Mouse (Mus musculus) intestine, postnatal 0 days (tissue): ENCODE results near the gene Ptprr. TPM values are rescaled to one million over a fixed set of nuclear protein-coding genes. Genes with fewer than 3 reads are reported as not detected.

ENCODE experiments used
- ATAC-seq: fragments of 200-750 bp; cut with Nextera tagmentation; 2 replicates; pipeline ENCODE4 v1.8.0; 2017; ENCODE audit warnings: mild to moderate bottlenecking, moderate TSS enrichment, moderate library complexity
- H3K27ac ChIP-seq: fragments of 300-500 bp; sonication (generic); 2 replicates; pipeline ENCODE4 v1.5.1; 2014; ENCODE audit warnings: mild to moderate bottlenecking, low read depth, low read length, moderate library complexity
- H3K27me3 ChIP-seq: fragments of 300-500 bp; sonication (generic); replicated peaks from 2 replicates; pipeline ENCODE4 v1.6.1; 2014; ENCODE audit warnings: low read length, mixed read lengths; ENCODE audit not compliant: control insufficient read depth, insufficient read depth
- H3K36me3 ChIP-seq: fragments of 300-500 bp; sonication (generic); 2 replicates; pipeline ENCODE4 v1.6.1; 2014; ENCODE audit warnings: mild to moderate bottlenecking, moderate library complexity; ENCODE audit not compliant: control insufficient read depth, insufficient read depth
- H3K4me1 ChIP-seq: fragments of 300-500 bp; sonication (generic); replicated peaks from 2 replicates; pipeline ENCODE4 v1.6.1; 2014; ENCODE audit warnings: antibody characterized with exemption, low read length, mixed read lengths; ENCODE audit not compliant: control insufficient read depth, insufficient read depth
- H3K4me2 ChIP-seq: fragments of 300-500 bp; sonication (generic); replicated peaks from 2 replicates; pipeline ENCODE4 v1.6.1; 2014; ENCODE audit warnings: low read depth, mild to moderate bottlenecking, moderate library complexity
- H3K4me3 ChIP-seq: fragments of 300-500 bp; sonication (generic); 2 replicates; pipeline ENCODE4 v1.5.1; 2014; ENCODE audit warnings: low read depth, low read length
- H3K9ac ChIP-seq: fragments of 300-500 bp; sonication (generic); 2 replicates; pipeline ENCODE4 v1.6.1; 2014; ENCODE audit warnings: mild to moderate bottlenecking, low read depth, low read length
- H3K9me3 ChIP-seq: fragments of 300-500 bp; sonication (generic); 2 replicates; pipeline ENCODE4 v1.6.1; 2016; ENCODE audit warnings: mixed run types; ENCODE audit not compliant: control insufficient read depth
- CTCF ChIP-seq: sonication (generic); IDR thresholded peaks from 2 replicates; pipeline ENCODE4 v1.5.1; 2016; ENCODE audit warnings: low read depth, mild to moderate bottlenecking, control low read depth, antibody characterized with exemption, moderate library complexity
- WGBS: fragments of 180-500 bp; shearing (Covaris S2); extraction: QIAGEN DNeasy Blood & Tissue Kit; methylation state at CpG from one replicate; pipeline ENCODE4 v1.1.7; 2014; 5-methylcytosine and 5-hydroxymethylcytosine counted together
- polyA plus RNA-seq: library from polyadenylated mRNA; unstranded; fragments of >200 nt; fragmentation: Nextera tagmentation; extraction: Ambion mirVana; gene quantifications from 2 replicates; pipeline ENCODE4 v1.2.1, GENCODE M21; 2015

Ptprr gene
- polyA plus RNA-seq, 1 experiment from 2014 or later, result 7.5 TPM

- H3K36me3 ChIP-seq, result no peaks in the 10 kb centered on the region
- ATAC-seq, result no peak
- no peaks in the 10 kb centered on the region for H3K27me3 ChIP-seq
- no peak for TF ChIP-seq CTCF
- H3K4me1 ChIP-seq, result no peaks in the 10 kb centered on the region
- no peaks in the 10 kb centered on the region for H3K9me3 ChIP-seq
- H3K4me2 ChIP-seq, result no peak overlapping the region
- H3K27ac ChIP-seq, result no peak overlapping the region
- no peak overlapping the region for H3K9ac ChIP-seq
- no peak overlapping the region for H3K4me3 ChIP-seq
- 61% methylated on average over 5 of the region's 5 CpGs for WGBS
Measured at GRCm38 (mm10) chr10:116125364-116125763, 107.4 kb downstream of the Ptprr start.

DNA sequence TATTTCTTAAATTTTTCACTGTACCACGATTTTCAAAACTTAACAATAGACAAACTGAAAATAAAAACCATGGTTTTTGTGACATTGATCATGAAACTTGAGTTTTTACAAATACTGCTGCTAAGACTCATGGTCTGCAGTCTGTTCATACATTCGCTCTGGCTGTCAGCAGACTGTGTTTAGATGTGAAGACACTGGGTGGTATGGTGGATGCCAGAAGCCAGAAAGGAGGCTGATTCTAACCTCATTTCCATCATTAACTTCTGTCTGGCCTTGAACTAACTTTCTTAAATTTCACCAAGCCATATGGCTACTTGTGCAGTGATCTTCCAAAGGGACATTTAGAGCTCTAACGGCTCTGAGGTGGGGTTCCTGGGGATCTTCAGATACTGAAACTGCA is 112.4 kb downstream of the Ptprr start:
- Histone ChIP-seq H3K4me3 (no peak overlapping the region), H3K27ac (no peak overlapping the region), H3K4me2 (no peak overlapping the region), H3K4me1 (no peaks in the 10 kb centered on the region), H3K36me3 (no peaks in the 10 kb centered on the region), H3K9me3 (no peaks in the 10 kb centered on the region), H3K27me3 (no peaks in the 10 kb centered on the region), H3K9ac (no peak overlapping the region)
- no peak for ATAC-seq
- WGBS, result 72% methylated on average over 3 of the region's 3 CpGs
- no peak for TF ChIP-seq CTCF

DNA sequence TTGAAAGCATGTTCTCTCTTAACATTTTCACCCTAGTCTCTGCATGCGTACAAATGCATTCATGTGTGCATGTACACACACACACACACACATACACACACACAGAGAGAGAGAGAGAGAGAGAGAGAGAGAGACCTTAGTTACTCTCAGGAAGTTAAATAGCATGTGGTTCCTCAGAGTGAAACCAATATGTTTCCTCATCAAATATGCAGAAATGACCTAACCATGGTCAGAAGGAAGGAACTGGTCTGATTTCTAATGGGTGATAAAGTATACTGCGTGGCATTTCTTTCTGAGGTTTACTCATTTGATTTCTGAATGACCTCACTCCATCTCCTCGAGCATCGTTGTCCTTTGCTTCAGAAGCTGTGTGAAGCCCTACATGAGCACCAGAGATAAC is 113.2 kb downstream of the Ptprr start:
- ATAC-seq, result no peak

DNA sequence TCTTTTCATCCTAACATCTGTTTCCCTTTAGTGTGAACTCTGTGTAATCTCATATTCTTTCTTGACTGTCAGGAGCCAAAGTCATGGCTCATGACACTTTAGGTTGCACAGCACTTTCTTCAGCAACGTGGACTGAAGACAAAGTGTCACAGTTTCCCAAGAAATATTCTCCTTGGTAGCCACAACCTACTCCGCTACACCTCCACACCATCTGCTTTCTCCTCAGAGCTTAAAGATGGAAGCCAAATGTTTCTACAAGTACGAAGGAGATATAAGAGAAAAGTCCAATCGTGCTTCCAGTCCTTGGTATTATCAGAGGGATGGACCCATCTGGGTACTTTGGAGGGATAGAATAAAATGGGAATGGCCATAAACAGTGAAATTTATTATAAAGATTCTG is 114.2 kb downstream of the Ptprr start:
- Histone ChIP-seq H3K27me3 (no peaks in the 10 kb centered on the region), H3K4me1 (no peaks in the 10 kb centered on the region), H3K4me3 (no peak overlapping the region), H3K9me3 (no peaks in the 10 kb centered on the region), H3K36me3 (no peaks in the 10 kb centered on the region), H3K27ac (no peak overlapping the region), H3K9ac (no peak overlapping the region), H3K4me2 (no peak overlapping the region)
- WGBS, result 77% methylated on average over 4 of the region's 4 CpGs
- ATAC-seq, result no peak
- TF ChIP-seq CTCF, result no peak

More for the DNA sequence above, 113.2 kb downstream of the Ptprr start:
- TF ChIP-seq CTCF, result no peak
- Histone ChIP-seq H3K27ac (no peak overlapping the region), H3K36me3 (no peaks in the 10 kb centered on the region), H3K4me1 (no peaks in the 10 kb centered on the region), H3K9ac (no peak overlapping the region), H3K27me3 (no peaks in the 10 kb centered on the region), H3K4me2 (no peak overlapping the region), H3K9me3 (no peaks in the 10 kb centered on the region), H3K4me3 (no peak overlapping the region)
- 80% methylated on average over 4 of the region's 4 CpGs for WGBS

GRCm38 (mm10) chr10:116135187-116135586 is 117.2 kb downstream of the Ptprr start:
- no peak for ATAC-seq
- no peak for TF ChIP-seq CTCF

GRCm38 (mm10) chr10:116140226-116140625 is 122.2 kb downstream of the Ptprr start:
- WGBS, result 88% methylated on average over 8 of the region's 8 CpGs
- Histone ChIP-seq H3K9me3 (no peaks in the 10 kb centered on the region), H3K27ac (no peak overlapping the region), H3K36me3 (no peaks in the 10 kb centered on the region), H3K27me3 (no peaks in the 10 kb centered on the region), H3K4me2 (no peak overlapping the region), H3K9ac (no peak overlapping the region), H3K4me3 (no peak overlapping the region), H3K4me1 (no peaks in the 10 kb centered on the region)
- ATAC-seq, result no peak
- TF ChIP-seq CTCF, result no peak

More at GRCm38 (mm10) chr10:116135187-116135586, 117.2 kb downstream of the Ptprr start:
- WGBS, result 71% methylated on average over 2 of the region's 2 CpGs
- Histone ChIP-seq H3K9me3 (no peaks in the 10 kb centered on the region), H3K27ac (no peak overlapping the region), H3K4me3 (no peak overlapping the region), H3K27me3 (no peaks in the 10 kb centered on the region), H3K36me3 (no peaks in the 10 kb centered on the region), H3K4me2 (no peak overlapping the region), H3K4me1 (no peaks in the 10 kb centered on the region), H3K9ac (no peak overlapping the region)

GRCm38 (mm10) chr10:116143684-116144083 is 125.7 kb downstream of the Ptprr start:
- no peak for ATAC-seq
- Histone ChIP-seq H3K27me3 (no peaks in the 10 kb centered on the region), H3K9ac (no peak overlapping the region), H3K4me2 (no peak overlapping the region), H3K9me3 (no peaks in the 10 kb centered on the region), H3K36me3 (no peaks in the 10 kb centered on the region), H3K4me1 (no peaks in the 10 kb centered on the region), H3K27ac (no peak overlapping the region), H3K4me3 (no peak overlapping the region)
- 87% methylated on average over 10 of the region's 10 CpGs for WGBS
- TF ChIP-seq CTCF, result no peak
